Mouse (Mus musculus): ENCODE measurements around the gene Gm49373. TPM values are rescaled to one million over a fixed set of nuclear protein-coding genes. Genes with fewer than 3 reads are reported as not detected.

Gm49373 gene
- total RNA-seq, 2 experiments from 2014 or later = 2.3 TPM; not detected in 1

Other genes starting within 250 kb of the Gm49373 start
- 1.3 and 1.5 TPM in 2 replicates for gene A230050P20Rik, start 204.5 kb downstream of the Gm49373 start, total RNA-seq (2015; ENCODE audit: low replicate concordance)
- gene A230050P20Rik, start 204.5 kb downstream of the Gm49373 start, total RNA-seq (2017; ENCODE audit: low replicate concordance) = 1.4 and 4.9 TPM in 2 replicates
- not detected in 2 replicates for gene Angptl6, start 193.4 kb downstream of the Gm49373 start, total RNA-seq (2015; ENCODE audit: low replicate concordance)
- gene Angptl6, start 193.4 kb downstream of the Gm49373 start, total RNA-seq (2017; ENCODE audit: low replicate concordance) = not detected in 2 replicates
- gene Ppan, start 184.9 kb downstream of the Gm49373 start, total RNA-seq (2015; ENCODE audit: low replicate concordance) = 2.3 and 9.8 TPM in 2 replicates
- gene Ppan, start 184.9 kb downstream of the Gm49373 start, total RNA-seq (2017; ENCODE audit: low replicate concordance) = 13.0 and 15.4 TPM in 2 replicates
- 26.3 and 41.0 TPM in 2 replicates for gene Eif3g, start 174.5 kb downstream of the Gm49373 start, total RNA-seq (2015; ENCODE audit: low replicate concordance)
- 23.2 and 23.7 TPM in 2 replicates for gene Eif3g, start 174.5 kb downstream of the Gm49373 start, total RNA-seq (2017; ENCODE audit: low replicate concordance)
- 28.1 and 47.9 TPM in 2 replicates for gene Dnmt1, start 113.2 kb downstream of the Gm49373 start, total RNA-seq (2015; ENCODE audit: low replicate concordance)
- gene Dnmt1, start 113.2 kb downstream of the Gm49373 start, total RNA-seq (2017; ENCODE audit: low replicate concordance) = 69.1 and 92.4 TPM in 2 replicates
- 0.84 and 1.5 TPM in 2 replicates for gene S1pr2, start 96.3 kb downstream of the Gm49373 start, total RNA-seq (2015; ENCODE audit: low replicate concordance)
- gene S1pr2, start 96.3 kb downstream of the Gm49373 start, total RNA-seq (2017; ENCODE audit: low replicate concordance) = 0.17 and 0.56 TPM in 2 replicates
- gene Mrpl4, start 70.4 kb downstream of the Gm49373 start, total RNA-seq (2015; ENCODE audit: low replicate concordance) = 7.9 and 19.0 TPM in 2 replicates
- 6.8 and 11.4 TPM in 2 replicates for gene Mrpl4, start 70.4 kb downstream of the Gm49373 start, total RNA-seq (2017; ENCODE audit: low replicate concordance)
- gene Icam1, start 57.1 kb downstream of the Gm49373 start, total RNA-seq (2015; ENCODE audit: low replicate concordance) = 0.84 and 1.2 TPM in 2 replicates
- gene Icam1, start 57.1 kb downstream of the Gm49373 start, total RNA-seq (2017; ENCODE audit: low replicate concordance) = 2.2 and 2.3 TPM in 2 replicates
- gene Icam4, start 43.7 kb downstream of the Gm49373 start, total RNA-seq (2015; ENCODE audit: low replicate concordance) = 39.2 and 40.8 TPM in 2 replicates
- 20.6 and 35.8 TPM in 2 replicates for gene Icam4, start 43.7 kb downstream of the Gm49373 start, total RNA-seq (2017; ENCODE audit: low replicate concordance)
- 0.58 TPM in 1 of 2 replicates, not detected in the other for gene Icam5, start 41.0 kb downstream of the Gm49373 start, total RNA-seq (2015; ENCODE audit: low replicate concordance)
- 4.7 and 5.4 TPM in 2 replicates for gene Icam5, start 41.0 kb downstream of the Gm49373 start, total RNA-seq (2017; ENCODE audit: low replicate concordance)
- gene Zglp1, start 6.0 kb downstream of the Gm49373 start, total RNA-seq (2015; ENCODE audit: low replicate concordance) = not detected in 2 replicates
- gene Zglp1, start 6.0 kb downstream of the Gm49373 start, total RNA-seq (2017; ENCODE audit: low replicate concordance) = not detected in 2 replicates
- 8.4 TPM in 1 of 2 replicates, not detected in the other for gene Fdx1l, start 518 bp upstream of the Gm49373 start, total RNA-seq (2015; ENCODE audit: low replicate concordance)
- gene Fdx1l, start 518 bp upstream of the Gm49373 start, total RNA-seq (2017; ENCODE audit: low replicate concordance) = 1.4 and 13.7 TPM in 2 replicates
- 19.4 and 20.9 TPM in 2 replicates for gene Gm38431, start 18.9 kb upstream of the Gm49373 start, total RNA-seq (2015; ENCODE audit: low replicate concordance)
- gene Gm38431, start 18.9 kb upstream of the Gm49373 start, total RNA-seq (2017; ENCODE audit: low replicate concordance) = 1.8 and 3.6 TPM in 2 replicates
- 4.0 and 11.7 TPM in 2 replicates for gene Raver1, start 18.9 kb upstream of the Gm49373 start, total RNA-seq (2015; ENCODE audit: low replicate concordance)
- gene Raver1, start 18.9 kb upstream of the Gm49373 start, total RNA-seq (2017; ENCODE audit: low replicate concordance) = 3.8 and 7.8 TPM in 2 replicates
- 2.7 and 4.2 TPM in 2 replicates for gene Tyk2, start 58.1 kb upstream of the Gm49373 start, total RNA-seq (2015; ENCODE audit: low replicate concordance)
- gene Tyk2, start 58.1 kb upstream of the Gm49373 start, total RNA-seq (2017; ENCODE audit: low replicate concordance) = 3.3 and 5.3 TPM in 2 replicates
- gene Cdc37, start 76.9 kb upstream of the Gm49373 start, total RNA-seq (2015; ENCODE audit: low replicate concordance) = 21.9 and 29.8 TPM in 2 replicates
- 35.5 and 75.3 TPM in 2 replicates for gene Cdc37, start 76.9 kb upstream of the Gm49373 start, total RNA-seq (2017; ENCODE audit: low replicate concordance)
- 2.5 and 2.7 TPM in 2 replicates for gene Pde4a, start 92.6 kb upstream of the Gm49373 start, total RNA-seq (2015; ENCODE audit: low replicate concordance)
- 0.77 and 1.1 TPM in 2 replicates for gene Pde4a, start 92.6 kb upstream of the Gm49373 start, total RNA-seq (2017; ENCODE audit: low replicate concordance)
- gene Keap1, start 166.3 kb upstream of the Gm49373 start, total RNA-seq (2015; ENCODE audit: low replicate concordance) = 4.6 and 6.9 TPM in 2 replicates
- gene Keap1, start 166.3 kb upstream of the Gm49373 start, total RNA-seq (2017; ENCODE audit: low replicate concordance) = 6.8 and 8.9 TPM in 2 replicates
- 1.7 TPM in 1 of 2 replicates, not detected in the other for gene S1pr5, start 175.3 kb upstream of the Gm49373 start, total RNA-seq (2015; ENCODE audit: low replicate concordance)
- gene S1pr5, start 175.3 kb upstream of the Gm49373 start, total RNA-seq (2017; ENCODE audit: low replicate concordance) = 1.1 and 3.2 TPM in 2 replicates
- 11.9 TPM in 2 replicates for gene Atg4d, start 192.2 kb upstream of the Gm49373 start, total RNA-seq (2015; ENCODE audit: low replicate concordance)
- 31.9 and 59.8 TPM in 2 replicates for gene Atg4d, start 192.2 kb upstream of the Gm49373 start, total RNA-seq (2017; ENCODE audit: low replicate concordance)
- gene Kri1, start 214.9 kb upstream of the Gm49373 start, total RNA-seq (2015; ENCODE audit: low replicate concordance) = 14.0 and 26.7 TPM in 2 replicates
- 16.7 and 22.3 TPM in 2 replicates for gene Kri1, start 214.9 kb upstream of the Gm49373 start, total RNA-seq (2017; ENCODE audit: low replicate concordance)
- 29.4 and 40.1 TPM in 2 replicates for gene Cdkn2d, start 218.3 kb upstream of the Gm49373 start, total RNA-seq (2015; ENCODE audit: low replicate concordance)
- 15.9 and 25.5 TPM in 2 replicates for gene Cdkn2d, start 218.3 kb upstream of the Gm49373 start, total RNA-seq (2017; ENCODE audit: low replicate concordance)
- 0.58 TPM in 1 of 2 replicates, not detected in the other for gene Ap1m2, start 239.2 kb upstream of the Gm49373 start, total RNA-seq (2015; ENCODE audit: low replicate concordance)
- not detected in 2 replicates for gene Ap1m2, start 239.2 kb upstream of the Gm49373 start, total RNA-seq (2017; ENCODE audit: low replicate concordance)
- gene Slc44a2, start 247.6 kb upstream of the Gm49373 start, total RNA-seq (2015; ENCODE audit: low replicate concordance) = 10.6 and 17.1 TPM in 2 replicates
- 11.7 and 14.5 TPM in 2 replicates for gene Slc44a2, start 247.6 kb upstream of the Gm49373 start, total RNA-seq (2017; ENCODE audit: low replicate concordance)

Measured in erythroblast, adult 5-6 weeks (primary cell).